Mouse (Mus musculus) forebrain, embryonic 12.5 days (tissue): ENCODE results near the gene Pfkm. TPM values are rescaled to one million over a fixed set of nuclear protein-coding genes. Genes with fewer than 3 reads are reported as not detected.

Experiments
- ATAC-seq: fragments of 200-750 bp; cut with Nextera tagmentation; 2 replicates; pipeline ENCODE4 v1.8.0; 2017; ENCODE audit warnings: moderate TSS enrichment; ENCODE audit not compliant: low FRiP score
- H3K27ac ChIP-seq: fragments of 300-500 bp; sonication (generic); 2 replicates; pipeline ENCODE4 v1.5.1; 2016; ENCODE audit warnings: mild to moderate bottlenecking
- H3K27me3 ChIP-seq: fragments of 300-500 bp; sonication (generic); 2 replicates; pipeline ENCODE4 v1.6.1; 2016; ENCODE audit warnings: mild to moderate bottlenecking
- H3K36me3 ChIP-seq: fragments of 300-500 bp; sonication (generic); replicated peaks from 2 replicates; pipeline ENCODE4 v1.6.1; 2016; ENCODE audit warnings: mild to moderate bottlenecking
- H3K4me1 ChIP-seq: fragments of 300-500 bp; sonication (generic); 2 replicates; pipeline ENCODE4 v1.6.1; 2016
- H3K4me2 ChIP-seq: fragments of 300-500 bp; sonication (generic); 2 replicates; pipeline ENCODE4 v1.6.1; 2016; ENCODE audit warnings: mild to moderate bottlenecking, moderate library complexity
- H3K4me3 ChIP-seq: fragments of 300-500 bp; sonication (generic); replicated peaks from 2 replicates; pipeline ENCODE4 v1.5.1; 2016; ENCODE audit warnings: mild to moderate bottlenecking
- H3K9ac ChIP-seq: fragments of 300-500 bp; sonication (generic); 2 replicates; pipeline ENCODE4 v1.6.1; 2016; ENCODE audit warnings: mild to moderate bottlenecking
- H3K9me3 ChIP-seq: fragments of 300-500 bp; sonication (generic); 2 replicates; pipeline ENCODE4 v1.6.1; 2016
- WGBS: fragments of 180-500 bp; shearing (Covaris S2); methylation state at CpG from one replicate; pipeline ENCODE4 v1.1.7; 2016; 5-methylcytosine and 5-hydroxymethylcytosine counted together
- polyA plus RNA-seq: library from polyadenylated mRNA; unstranded; fragments of >200 nt; fragmentation: Nextera tagmentation; extraction: Ambion mirVana; gene quantifications from 2 replicates; pipeline ENCODE4 v1.2.1, GENCODE M21; 2016

Gene Pfkm
- polyA plus RNA-seq, 1 experiment from 2014 or later, result 52.5 TPM

GRCm38 (mm10) chr15:98166963-98167644 lies 74.7 kb downstream of the Pfkm start, which contains the start of gene Ccdc184:
Gene Ccdc184, plus strand, starts transcription at chr15:98167158.
- Histone ChIP-seq H3K36me3 (no peaks in the 10 kb centered on the region), H3K27ac (peak within 1 kb of the TSS; percentile 94), H3K4me3 (peak within 1 kb of the TSS; percentile 61), H3K27me3 (peaks cover 49% of the 10 kb centered on the region), H3K4me2 (peak within 1 kb of the TSS; percentile 87), H3K9ac (peak within 1 kb of the TSS; percentile 59), H3K9me3 (no peaks in the 10 kb centered on the region), H3K4me1 (peaks cover 41% of the 10 kb centered on the region)
- ATAC-seq, result peak; percentile 83
- under 1% methylated on average over 18 of the region's 18 CpGs for WGBS

- peak overlapping the region; percentile 94 for H3K27ac ChIP-seq
Observed at GRCm38 (mm10) chr15:98167645-98168621, 75.5 kb downstream of the Pfkm start.

GRCm38 (mm10) chr15:98168622-98169004 lies 76.2 kb downstream of the Pfkm start:
- peak overlapping the region; percentile 87 for H3K4me2 ChIP-seq
- no peaks in the 10 kb centered on the region for H3K9me3 ChIP-seq
- H3K27me3 ChIP-seq, result peaks cover 58% of the 10 kb centered on the region
- H3K27ac ChIP-seq, result no peak overlapping the region
- 2% methylated on average over 19 of the region's 19 CpGs for WGBS
- H3K4me1 ChIP-seq, result peaks cover 41% of the 10 kb centered on the region
- peak overlapping the region; percentile 59 for H3K9ac ChIP-seq
- H3K4me3 ChIP-seq, result peak overlapping the region; percentile 61
- H3K36me3 ChIP-seq, result no peaks in the 10 kb centered on the region
- ATAC-seq, result no peak

More at GRCm38 (mm10) chr15:98167645-98168621, 75.5 kb downstream of the Pfkm start:
- H3K27me3 ChIP-seq, result peaks cover 55% of the 10 kb centered on the region
- under 1% methylated on average over 69 of the region's 69 CpGs for WGBS
- H3K4me1 ChIP-seq, result peaks cover 41% of the 10 kb centered on the region
- peak overlapping the region; percentile 61 for H3K4me3 ChIP-seq
- ATAC-seq, result peak; percentile 95
- H3K4me2 ChIP-seq, result peak overlapping the region; percentile 87
- H3K9me3 ChIP-seq, result no peaks in the 10 kb centered on the region
- peak overlapping the region; percentile 59 for H3K9ac ChIP-seq
- H3K36me3 ChIP-seq, result no peaks in the 10 kb centered on the region

- H3K27me3 ChIP-seq, result peaks cover 62% of the 10 kb centered on the region
- WGBS, result 39% methylated on average over 7 of the region's 7 CpGs
- H3K4me3 ChIP-seq, result peak overlapping the region; percentile 61
Observed at GRCm38 (mm10) chr15:98170365-98170764, 78.0 kb downstream of the Pfkm start.

GRCm38 (mm10) chr15:98170917-98171316 lies 78.5 kb downstream of the Pfkm start:
- 77% methylated on average over 9 of the region's 9 CpGs for WGBS
- Histone ChIP-seq H3K27me3 (peaks cover 57% of the 10 kb centered on the region), H3K9me3 (no peaks in the 10 kb centered on the region), H3K9ac (no peak overlapping the region), H3K4me3 (no peak overlapping the region), H3K4me2 (peak overlapping the region; percentile 87), H3K36me3 (no peaks in the 10 kb centered on the region), H3K27ac (no peak overlapping the region), H3K4me1 (peaks cover 41% of the 10 kb centered on the region)
- ATAC-seq, result no peak

More at GRCm38 (mm10) chr15:98170365-98170764, 78.0 kb downstream of the Pfkm start:
- Histone ChIP-seq H3K4me1 (peaks cover 41% of the 10 kb centered on the region), H3K27ac (no peak overlapping the region), H3K36me3 (no peaks in the 10 kb centered on the region), H3K9ac (no peak overlapping the region), H3K4me2 (peak overlapping the region; percentile 87), H3K9me3 (no peaks in the 10 kb centered on the region)
- ATAC-seq, result no peak

- H3K9ac ChIP-seq, result no peak overlapping the region
- ATAC-seq, result no peak
- 67% methylated on average over 5 of the region's 5 CpGs for WGBS
- peaks cover 33% of the 10 kb centered on the region for H3K4me1 ChIP-seq
- no peaks in the 10 kb centered on the region for H3K36me3 ChIP-seq
- no peak overlapping the region for H3K4me2 ChIP-seq
- H3K27me3 ChIP-seq, result peaks cover 64% of the 10 kb centered on the region
- no peak overlapping the region for H3K4me3 ChIP-seq
- no peaks in the 10 kb centered on the region for H3K9me3 ChIP-seq
- H3K27ac ChIP-seq, result no peak overlapping the region
Observed at GRCm38 (mm10) chr15:98172113-98172512, 79.7 kb downstream of the Pfkm start.

GRCm38 (mm10) chr15:98173821-98174220 lies 81.4 kb downstream of the Pfkm start:
- no peak for ATAC-seq
- Histone ChIP-seq H3K27ac (no peak overlapping the region), H3K4me2 (no peak overlapping the region), H3K9ac (no peak overlapping the region), H3K4me3 (no peak overlapping the region), H3K4me1 (peaks cover 23% of the 10 kb centered on the region), H3K36me3 (no peaks in the 10 kb centered on the region), H3K27me3 (peaks cover 62% of the 10 kb centered on the region), H3K9me3 (no peaks in the 10 kb centered on the region)
- 36% methylated on average over 8 of the region's 8 CpGs for WGBS

- Histone ChIP-seq H3K9ac (no peak overlapping the region), H3K4me2 (no peak overlapping the region), H3K27me3 (peaks cover 32% of the 10 kb centered on the region), H3K4me3 (no peak overlapping the region), H3K9me3 (no peaks in the 10 kb centered on the region), H3K4me1 (peaks cover 7% of the 10 kb centered on the region), H3K36me3 (no peaks in the 10 kb centered on the region), H3K27ac (no peak overlapping the region)
- ATAC-seq, result no peak
- 78% methylated on average over 3 of the region's 3 CpGs for WGBS
Observed at GRCm38 (mm10) chr15:98177320-98177719, 84.9 kb downstream of the Pfkm start.

- peak overlapping the region; percentile 53 for H3K4me3 ChIP-seq
- no peak for ATAC-seq
- no peaks in the 10 kb centered on the region for H3K9me3 ChIP-seq
- H3K4me2 ChIP-seq, result peak overlapping the region; percentile 78
- 3% methylated on average over 26 of the region's 26 CpGs for WGBS
- H3K36me3 ChIP-seq, result no peaks in the 10 kb centered on the region
- peaks cover 7% of the 10 kb centered on the region for H3K4me1 ChIP-seq
- H3K9ac ChIP-seq, result peak overlapping the region; percentile 61
- peak overlapping the region; percentile 75 for H3K27ac ChIP-seq
- peaks cover 20% of the 10 kb centered on the region; the same call in 1 of the 2 replicates for H3K27me3 ChIP-seq
Observed at GRCm38 (mm10) chr15:98180567-98181131, 88.3 kb downstream of the Pfkm start.

GRCm38 (mm10) chr15:98181132-98181711 lies 88.8 kb downstream of the Pfkm start:
- Histone ChIP-seq H3K9me3 (no peaks in the 10 kb centered on the region), H3K27ac (peak overlapping the region; percentile 75), H3K4me3 (peak overlapping the region; percentile 53), H3K36me3 (no peaks in the 10 kb centered on the region), H3K4me1 (peaks cover 7% of the 10 kb centered on the region), H3K4me2 (peak overlapping the region; percentile 78), H3K9ac (peak overlapping the region; percentile 61), H3K27me3 (peaks cover 20% of the 10 kb centered on the region; the same call in 1 of the 2 replicates)
- WGBS, result under 1% methylated on average over 30 of the region's 30 CpGs
- peak; percentile 98 for ATAC-seq
